Mouse (Mus musculus) mammary gland, adult 2 months (tissue): ENCODE results near the gene Rbmxl2. TPM values are rescaled to one million over a fixed set of nuclear protein-coding genes. Genes with fewer than 3 reads are reported as not detected.

Experiments
- polyA plus RNA-seq: library from polyadenylated mRNA; depleted of rRNA; stranded (reverse); fragments of >200 nt; gene quantifications from 2 replicates; pipeline ENCODE4 v1.2.3, GENCODE M21; 2012; ENCODE audit warnings: low replicate concordance; rRNA removed

The Rbmxl2 gene
- polyA plus RNA-seq = not detected in 2 replicates

DNA sequence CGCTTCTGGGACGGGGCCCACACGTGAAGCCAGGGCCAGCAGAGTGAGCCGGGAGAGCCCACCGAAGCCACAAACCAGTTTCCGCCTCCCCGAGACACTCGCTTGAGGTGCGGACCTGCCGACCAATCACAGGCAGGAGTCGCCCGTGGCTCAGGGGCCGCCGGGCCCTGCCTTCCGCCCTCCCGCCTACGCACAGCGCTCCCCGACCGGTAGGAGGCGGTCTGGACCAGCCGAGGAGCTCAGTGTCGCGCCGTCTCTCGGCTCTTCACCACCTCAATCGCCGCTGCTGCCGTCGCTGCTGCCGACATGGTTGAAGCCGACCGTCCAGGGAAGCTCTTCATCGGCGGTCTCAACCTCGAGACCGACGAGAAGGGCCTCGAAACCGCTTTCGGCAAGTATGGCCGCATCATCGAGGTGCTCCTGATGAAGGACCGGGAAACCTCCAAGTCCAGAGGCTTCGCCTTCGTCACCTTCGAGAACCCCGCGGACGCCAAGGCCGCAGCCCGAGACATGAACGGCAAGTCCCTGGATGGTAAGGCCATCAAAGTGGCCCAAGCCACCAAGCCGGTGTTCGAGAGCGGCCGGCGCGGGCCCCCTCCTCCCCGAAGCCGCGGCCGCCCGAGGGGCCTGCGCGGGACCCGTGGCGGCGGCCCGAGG, at the start of gene Rbmxl2:
Rbmxl2 (plus strand) TSS at position 242 of the 657 bp plus-strand sequence.

DNA sequence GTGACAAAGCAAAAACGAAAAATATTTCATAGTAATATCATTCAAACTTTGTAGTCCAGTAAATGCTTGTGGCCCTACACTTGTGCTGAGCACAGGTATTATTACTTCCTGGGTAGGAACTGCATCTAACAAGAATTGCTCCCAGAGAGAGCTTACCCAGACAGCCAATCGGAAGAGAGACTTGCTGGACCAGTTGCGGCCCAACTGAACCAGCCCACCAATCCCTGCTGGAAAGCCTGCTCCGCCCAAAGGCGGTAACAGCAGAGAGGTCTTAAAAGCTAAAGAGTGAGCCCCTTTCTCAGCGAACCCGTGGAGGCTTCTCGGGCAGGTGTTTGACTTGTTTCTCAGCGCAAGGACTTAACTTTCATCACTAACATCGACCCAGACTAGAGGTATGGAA, 42.6 kb upstream of the Rbmxl2 start, which contains the start of gene Nlrp14:
Nlrp14 (plus strand) TSS at position 301 of the 400 bp plus-strand sequence.

Other genes with a start within 250 kb of the Rbmxl2 start
- gene Olfr6, start 245.5 kb upstream of the Rbmxl2 start, polyA plus RNA-seq = not detected in 2 replicates
- gene Olfr711, start 234.0 kb upstream of the Rbmxl2 start, polyA plus RNA-seq = not detected in 2 replicates
- gene Olfr2, start 203.4 kb upstream of the Rbmxl2 start, polyA plus RNA-seq = not detected in 2 replicates
- gene Olfr713, start 178.3 kb upstream of the Rbmxl2 start, polyA plus RNA-seq = not detected in 2 replicates
- not detected in 2 replicates for gene Olfr714, start 138.5 kb upstream of the Rbmxl2 start, polyA plus RNA-seq
- gene Olfr17, start 116.2 kb upstream of the Rbmxl2 start, polyA plus RNA-seq = not detected in 2 replicates
- not detected in 2 replicates for gene Olfr715b, start 99.1 kb upstream of the Rbmxl2 start, polyA plus RNA-seq
- gene Olfr715, start 78.4 kb upstream of the Rbmxl2 start, polyA plus RNA-seq = not detected in 2 replicates
- not detected in 2 replicates for gene Olfr716, start 71.1 kb upstream of the Rbmxl2 start, polyA plus RNA-seq
- not detected in 2 replicates for gene Nlrp14, start 42.5 kb upstream of the Rbmxl2 start, polyA plus RNA-seq
- 0.20 and 0.40 TPM in 2 replicates for gene Syt9, start 161.3 kb downstream of the Rbmxl2 start, polyA plus RNA-seq